ENCODE assay signal across 11 mouse cellular contexts in genomic region chr16:77405181-77405818, GRCm38 (mm10).
A peak's percentile ranks its signal among the peaks of the same experiment; 100 is the strongest.
DNase-seq lines count a peak whose midpoint lies in the region; ATAC-seq and TF ChIP-seq lines count a peak whose summit lies in the region.
"Had no signal": no experiment of that assay in that cellular context is flagged by ENCODE, and none has a peak within 500 bp of the region (broad histone marks: within the 10 kb centered on the region; RNA-seq: fewer than 3 reads in every experiment).

No protein-coding gene starts in this region.

- no peak for TF ChIP-seq CTCF in forebrain, postnatal 0 days (IDR thresholded peaks at IDR 0.05; ENCODE audit: low read depth)
- no peak for TF ChIP-seq CTCF in liver, adult 2 months (IDR thresholded peaks at IDR 0.05; ENCODE audit: low read depth, low read length)
- TF ChIP-seq CTCF in midbrain, postnatal 0 days (IDR thresholded peaks at IDR 0.05), result no peak
- no peak for TF ChIP-seq CTCF in cerebellum, adult 2 months (IDR thresholded peaks at IDR 0.05; ENCODE audit: borderline replicate concordance, insufficient read depth, low read depth, low read length)

- H3K4me2 ChIP-seq in forebrain, postnatal 0 days (ENCODE audit: low read depth), result peak overlapping the region; percentile 15
- H3K4me2 ChIP-seq in midbrain, postnatal 0 days (ENCODE audit: low read depth, low read length, poor library complexity, severe bottlenecking), result peak overlapping the region; percentile 13; the same call in 1 of the 2 replicates

- H3K4me3 ChIP-seq in forebrain, postnatal 0 days (ENCODE audit: low read depth, low read length), result no peak overlapping the region
- peak overlapping the region; percentile 13; the same call in 1 of the 2 replicates for H3K4me3 ChIP-seq in liver, adult 2 months (ENCODE audit: insufficient read depth, low read depth, low read length)
- no peak overlapping the region for H3K4me3 ChIP-seq in midbrain, postnatal 0 days (ENCODE audit: low read depth, low read length)
- no peak overlapping the region for H3K4me3 ChIP-seq in cerebellum, adult 2 months (replicated peaks; ENCODE audit: insufficient read depth, low read depth, low read length)

- peak overlapping the region; percentile 29; the same call in 1 of the 2 replicates for H3K27ac ChIP-seq in forebrain, postnatal 0 days (ENCODE audit: low read depth, low read length)
- H3K27ac ChIP-seq in liver, adult 2 months (replicated peaks; ENCODE audit: insufficient read depth, low read depth, low read length), result peak overlapping the region; percentile 10; the same call in 1 of the 2 replicates
- peak overlapping the region; percentile 69 for H3K27ac ChIP-seq in midbrain, postnatal 0 days (ENCODE audit: low read depth, low read length)
- H3K27ac ChIP-seq in cerebellum, adult 2 months (ENCODE audit: insufficient read depth, low read length), result no peak overlapping the region
- H3K27ac ChIP-seq: macrophage had no signal

- no peaks in the 10 kb centered on the region for H3K36me3 ChIP-seq in forebrain, postnatal 0 days (ENCODE audit: insufficient read depth)
- no peaks in the 10 kb centered on the region for H3K36me3 ChIP-seq in liver, adult 2 months (ENCODE audit: control insufficient read depth, insufficient read depth, low read length)
- no peaks in the 10 kb centered on the region for H3K36me3 ChIP-seq in midbrain, postnatal 0 days (ENCODE audit: insufficient read depth, low read length)

- ATAC-seq in forebrain, postnatal 0 days, result peak; percentile 53
- peak; percentile 67 for ATAC-seq in midbrain, postnatal 0 days (ENCODE audit: low FRiP score)
- ATAC-seq: Patski had no signal

- TF ChIP-seq POLR2A in liver, adult 2 months (IDR thresholded peaks at IDR 0.05; ENCODE audit: extremely low read depth, insufficient read depth, low read length), result no peak
- TF ChIP-seq POLR2A in cerebellum, adult 2 months (IDR thresholded peaks at IDR 0.05; ENCODE audit: borderline replicate concordance, insufficient read depth, low read length), result no peak

- peaks cover 17% of the 10 kb centered on the region for H3K4me1 ChIP-seq in forebrain, postnatal 0 days (ENCODE audit: insufficient read depth)
- peaks cover 7% of the 10 kb centered on the region; the same call in 1 of the 2 replicates for H3K4me1 ChIP-seq in liver, adult 2 months (ENCODE audit: control insufficient read depth, insufficient read depth, low read length)
- H3K4me1 ChIP-seq in midbrain, postnatal 0 days (ENCODE audit: insufficient read depth, low read length), result peaks cover 14% of the 10 kb centered on the region
- no peaks in the 10 kb centered on the region; the same call in 1 of the 2 replicates for H3K4me1 ChIP-seq in cerebellum, adult 2 months (ENCODE audit: control insufficient read depth, insufficient read depth, low read length)

- no peaks in the 10 kb centered on the region for H3K27me3 ChIP-seq in forebrain, postnatal 0 days (ENCODE audit: insufficient read depth, low read length)
- H3K27me3 ChIP-seq in liver, adult 2 months (ENCODE audit: control insufficient read depth, insufficient read depth, low read length), result no peaks in the 10 kb centered on the region
- H3K27me3 ChIP-seq in midbrain, postnatal 0 days (ENCODE audit: insufficient read depth, low read length), result no peaks in the 10 kb centered on the region
- H3K27me3 ChIP-seq in cerebellum, adult 2 months (ENCODE audit: control insufficient read depth, insufficient read depth, low read length), result no peaks in the 10 kb centered on the region
- H3K27me3 ChIP-seq: Patski had no signal

- intact Hi-C loops in heart, postnatal 25 days (cut with DNase I), result no loop called here

- DNase-seq in heart, adult 11 months, result peak; percentile 49
- DNase-seq in heart, postnatal 25 days (ENCODE audit: low spot score), result no peak
- no peak for DNase-seq in forebrain, postnatal 0 days
- peak; percentile 66 for DNase-seq in liver, adult 2 months (ENCODE audit: extremely low read depth, low read depth, low spot score)
- DNase-seq in midbrain, postnatal 0 days (ENCODE audit: low spot score), result no peak
- DNase-seq in ovary, postnatal 14 days (ENCODE audit: low spot score), result no peak
- DNase-seq in right cerebral cortex, adult 2 months (ENCODE audit: low spot score in 2 of 2), result no peak
- DNase-seq in cerebellum, adult 2 months, result no peak
- DNase-seq: gastrocnemius, postnatal 10 days had no signal

- H3K9ac ChIP-seq in forebrain, postnatal 0 days, result no peak overlapping the region
- H3K9ac ChIP-seq in liver, adult 2 months (ENCODE audit: low read depth, low read length), result peak overlapping the region; percentile 21; the same call in 1 of the 2 replicates
- H3K9ac ChIP-seq in midbrain, postnatal 0 days (replicated peaks; ENCODE audit: low read length, poor library complexity, severe bottlenecking), result no peak overlapping the region

- H3K79me2 ChIP-seq in liver, adult 2 months (ENCODE audit: control insufficient read depth, insufficient read depth, low read length), result no peaks in the 10 kb centered on the region

- no peaks in the 10 kb centered on the region for H3K9me3 ChIP-seq in forebrain, postnatal 0 days (ENCODE audit: low read length)
- no peaks in the 10 kb centered on the region for H3K9me3 ChIP-seq in midbrain, postnatal 0 days (ENCODE audit: low read length)

- 41% methylated on average over 8 of the region's 8 CpGs for WGBS in forebrain, postnatal 0 days
- WGBS in liver, adult 2 months, result 21% methylated on average over 8 of the region's 8 CpGs
- 20% methylated on average over 8 of the region's 8 CpGs for WGBS in midbrain, postnatal 0 days
- WGBS in cerebellum, adult 2 months, result 72% methylated on average over 8 of the region's 8 CpGs

Comparison
In these comparisons a context has a peak if more than half of its experiments do, and no peak if none do; other contexts are left out.
1. DNase-seq: peak in heart, adult 11 months (single experiment) and liver, adult 2 months (single experiment); none in heart, postnatal 25 days (single experiment), forebrain, postnatal 0 days (single experiment), midbrain, postnatal 0 days (single experiment), ovary, postnatal 14 days (single experiment), right cerebral cortex, adult 2 months (0 of 2) and cerebellum, adult 2 months (0 of 2).